Mouse (Mus musculus): ENCODE results near the gene Rps15a.

GRCm38 (mm10) chr7:118102231-118102630, 13.8 kb downstream of the Rps15a start:
- TF ChIP-seq CTCF (IDR thresholded peaks at IDR 0.05; ENCODE audit: control insufficient read depth, insufficient read depth, low read length) (peak; percentile 43), POLR2A (IDR thresholded peaks at IDR 0.05; ENCODE audit: borderline replicate concordance, control insufficient read depth, low read depth, low read length) (no peak)
